Mouse (Mus musculus): ENCODE measurements around the gene Gmfg. TPM values are rescaled to one million over a fixed set of nuclear protein-coding genes. Genes with fewer than 3 reads are reported as not detected.

Gmfg gene
- total RNA-seq, 2 experiments from 2014 or later = 552 to 967 TPM

- peak; percentile 80 for ATAC-seq (ENCODE audit: poor library complexity, severe bottlenecking)
Measured at GRCm38 (mm10) chr7:28436271-28436904, 859 bp upstream of the Gmfg start.

- ATAC-seq (ENCODE audit: poor library complexity, severe bottlenecking) = no peak
Measured at GRCm38 (mm10) chr7:28437964-28438363, 717 bp downstream of the Gmfg start.

- no peak for ATAC-seq (ENCODE audit: poor library complexity, severe bottlenecking)
Measured at GRCm38 (mm10) chr7:28438771-28439170, 1.5 kb downstream of the Gmfg start.

- ATAC-seq (ENCODE audit: poor library complexity, severe bottlenecking) = peak; percentile 53
Measured at GRCm38 (mm10) chr7:28440739-28441138, 3.5 kb downstream of the Gmfg start.

- no peak for ATAC-seq (ENCODE audit: poor library complexity, severe bottlenecking)
Measured at GRCm38 (mm10) chr7:28441776-28442485, 4.7 kb downstream of the Gmfg start.

- peak; percentile 51 for ATAC-seq (ENCODE audit: poor library complexity, severe bottlenecking)
Measured at GRCm38 (mm10) chr7:28442688-28443087, 5.4 kb downstream of the Gmfg start.

GRCm38 (mm10) chr7:28444344-28444974 is 7.2 kb downstream of the Gmfg start:
- peak; percentile 31 for ATAC-seq (ENCODE audit: poor library complexity, severe bottlenecking)

- 0 out of 2 replicates have a peak, but pooled peaks have one; percentile 31 for ATAC-seq (ENCODE audit: poor library complexity, severe bottlenecking)
Measured at GRCm38 (mm10) chr7:28446446-28446845, 9.2 kb downstream of the Gmfg start.

- no peak for ATAC-seq (ENCODE audit: poor library complexity, severe bottlenecking)
Measured at GRCm38 (mm10) chr7:28447101-28447830, 10.0 kb downstream of the Gmfg start.

GRCm38 (mm10) chr7:28447865-28448820 is 10.9 kb downstream of the Gmfg start:
- ATAC-seq (ENCODE audit: poor library complexity, severe bottlenecking) = no peak

GRCm38 (mm10) chr7:28451531-28452360 is 14.5 kb downstream of the Gmfg start, which contains the start of gene Lrfn1:
Lrfn1 (plus strand) TSS chr7:28451980.
- ATAC-seq (ENCODE audit: poor library complexity, severe bottlenecking) = peak; percentile 21; the same call in 1 of the 2 replicates

GRCm38 (mm10) chr7:28452361-28453005 is 15.2 kb downstream of the Gmfg start:
- ATAC-seq (ENCODE audit: poor library complexity, severe bottlenecking) = no peak

GRCm38 (mm10) chr7:28460361-28460760 is 23.1 kb downstream of the Gmfg start:
- no peak for ATAC-seq (ENCODE audit: poor library complexity, severe bottlenecking)

- ATAC-seq (ENCODE audit: poor library complexity, severe bottlenecking) = peak; percentile 39; the same call in 1 of the 2 replicates
Measured at GRCm38 (mm10) chr7:28462769-28463168, 25.5 kb downstream of the Gmfg start.

- 0 out of 2 replicates have a peak, but pooled peaks have one; percentile 24 for ATAC-seq (ENCODE audit: poor library complexity, severe bottlenecking)
Measured at GRCm38 (mm10) chr7:28464416-28465212, 27.4 kb downstream of the Gmfg start.

GRCm38 (mm10) chr7:28466721-28467212 is 29.5 kb downstream of the Gmfg start:
- ATAC-seq (ENCODE audit: poor library complexity, severe bottlenecking) = no peak

- ATAC-seq (ENCODE audit: poor library complexity, severe bottlenecking) = peak; percentile 88
Measured at GRCm38 (mm10) chr7:28467213-28467751, 30.0 kb downstream of the Gmfg start.

Data from megakaryocyte, adult 5-6 weeks (primary cell).